Mouse (Mus musculus) hindbrain, postnatal 0 days (tissue): ENCODE results near the gene Cemip. TPM values are rescaled to one million over a fixed set of nuclear protein-coding genes. Genes with fewer than 3 reads are reported as not detected.
A peak's percentile ranks its signal among the peaks of the same experiment; 100 is the strongest.

Source experiments
- ATAC-seq: fragments of 200-750 bp; cut with Nextera tagmentation; 2 replicates; pipeline ENCODE4 v1.8.0; 2017; ENCODE audit warnings: mild to moderate bottlenecking, moderate TSS enrichment, moderate library complexity
- DNase-seq: peaks from one replicate; pipeline ENCODE4 v3.0.0-alpha.2; 2015; ENCODE audit warnings: low spot score
- H3K27ac ChIP-seq: fragments of 300-500 bp; sonication (generic); 2 replicates; pipeline ENCODE4 v1.5.1; 2014; ENCODE audit warnings: mild to moderate bottlenecking
- H3K27me3 ChIP-seq: fragments of 300-500 bp; sonication (generic); 2 replicates; pipeline ENCODE4 v1.6.1; 2014; ENCODE audit warnings: low read length, mixed read lengths; ENCODE audit not compliant: insufficient read depth
- H3K36me3 ChIP-seq: fragments of 300-500 bp; sonication (generic); 2 replicates; pipeline ENCODE4 v1.6.1; 2014; ENCODE audit warnings: low read length, mixed read lengths; ENCODE audit not compliant: insufficient read depth
- H3K4me1 ChIP-seq: fragments of 300-500 bp; sonication (generic); 2 replicates; pipeline ENCODE4 v1.6.1; 2014; ENCODE audit warnings: antibody characterized with exemption, low read length, mixed read lengths; ENCODE audit not compliant: insufficient read depth
- H3K4me2 ChIP-seq: fragments of 300-500 bp; sonication (generic); 2 replicates; pipeline ENCODE4 v1.6.1; 2014; ENCODE audit warnings: low read depth, mild to moderate bottlenecking, low read length, moderate library complexity, mixed read lengths
- H3K4me3 ChIP-seq: fragments of 300-500 bp; sonication (generic); 2 replicates; pipeline ENCODE4 v1.5.1; 2014; ENCODE audit warnings: low read length
- H3K9ac ChIP-seq: fragments of 300-500 bp; sonication (generic); replicated peaks from 2 replicates; pipeline ENCODE4 v1.6.1; 2014; ENCODE audit warnings: mild to moderate bottlenecking, low read length, moderate library complexity, mixed read lengths
- H3K9me3 ChIP-seq: fragments of 300-500 bp; sonication (generic); 2 replicates; pipeline ENCODE4 v1.6.1; 2016; ENCODE audit warnings: low read length, mixed read lengths
- CTCF ChIP-seq: IDR thresholded peaks from 2 replicates; pipeline ENCODE4 v1.5.1; 2016; ENCODE audit warnings: antibody characterized with exemption, control low read depth, low read depth
- WGBS: fragments of 180-500 bp; shearing (Covaris S2); extraction: QIAGEN DNeasy Blood & Tissue Kit; methylation state at CpG from one replicate; pipeline ENCODE4 v1.1.7; 2014; 5-methylcytosine and 5-hydroxymethylcytosine counted together
- polyA plus RNA-seq: library from polyadenylated mRNA; unstranded; fragments of >200 nt; fragmentation: Nextera tagmentation; extraction: Ambion mirVana; gene quantifications from 2 replicates; pipeline ENCODE4 v1.2.1, GENCODE M21; 2015
- total RNA-seq: library from RNA; depleted of rRNA; stranded (reverse); fragments of >200 nt; gene quantifications from 2 replicates; pipeline ENCODE4 v1.2.3, GENCODE M21; 2014

The Cemip gene
- total and polyA plus RNA-seq, 2 experiments from 2014 or later, result 1.0 to 10.3 TPM

DNA sequence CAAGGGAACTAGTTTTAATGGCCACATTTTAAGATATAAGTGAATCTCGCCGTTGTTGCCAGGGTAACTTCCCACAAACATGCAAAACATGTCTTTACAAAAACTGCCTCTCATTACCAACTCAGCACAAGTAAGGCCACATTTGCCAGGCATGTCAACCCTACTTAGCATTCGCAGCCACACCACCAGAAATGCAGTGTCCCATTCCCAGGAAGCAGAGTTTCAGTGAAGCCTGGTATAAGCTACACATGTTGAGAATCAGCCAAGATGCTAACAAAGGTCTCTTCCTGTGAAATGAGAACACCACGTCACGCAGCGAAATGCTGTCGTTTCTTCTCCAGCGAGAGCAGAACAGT lies 26.7 kb upstream of the Cemip start:
- Histone ChIP-seq H3K9ac (0 out of 2 replicates have a peak overlapping the region, but pooled peaks have one; percentile 3), H3K27ac (peak overlapping the region; percentile 58), H3K4me1 (no peaks in the 10 kb centered on the region), H3K27me3 (no peaks in the 10 kb centered on the region), H3K4me3 (no peak overlapping the region), H3K36me3 (peaks cover 3% of the 10 kb centered on the region; the same call in 1 of the 2 replicates), H3K9me3 (no peaks in the 10 kb centered on the region), H3K4me2 (no peak overlapping the region)
- no peak for TF ChIP-seq CTCF
- ATAC-seq, result 0 out of 2 replicates have a peak, but pooled peaks have one; percentile 62
- DNase-seq, result peak; percentile 65
- WGBS, result 30% methylated on average over 8 of the region's 8 CpGs

- DNase-seq (peak; percentile 36), ATAC-seq (peak; percentile 39; the same call in 1 of the 2 replicates)
Measured at GRCm38 (mm10) chr7:84112351-84113034, 26.2 kb upstream of the Cemip start.

GRCm38 (mm10) chr7:84111716-84112350 lies 25.5 kb upstream of the Cemip start:
- Histone ChIP-seq H3K4me3 (no peak overlapping the region), H3K9ac (no peak overlapping the region), H3K36me3 (peaks cover 3% of the 10 kb centered on the region; the same call in 1 of the 2 replicates), H3K27me3 (no peaks in the 10 kb centered on the region), H3K9me3 (no peaks in the 10 kb centered on the region), H3K4me1 (no peaks in the 10 kb centered on the region), H3K27ac (no peak overlapping the region), H3K4me2 (no peak overlapping the region)
- no peak for DNase-seq
- no peak for TF ChIP-seq CTCF
- ATAC-seq, result no peak
- 48% methylated on average over 10 of the region's 10 CpGs for WGBS

More at GRCm38 (mm10) chr7:84112351-84113034, 26.2 kb upstream of the Cemip start:
- Histone ChIP-seq H3K4me3 (no peak overlapping the region), H3K27ac (peak overlapping the region; percentile 58), H3K4me2 (no peak overlapping the region), H3K27me3 (no peaks in the 10 kb centered on the region), H3K4me1 (no peaks in the 10 kb centered on the region), H3K36me3 (peaks cover 3% of the 10 kb centered on the region; the same call in 1 of the 2 replicates), H3K9me3 (no peaks in the 10 kb centered on the region), H3K9ac (0 out of 2 replicates have a peak overlapping the region, but pooled peaks have one; percentile 3)
- TF ChIP-seq CTCF, result no peak
- 43% methylated on average over 6 of the region's 6 CpGs for WGBS

- no peak overlapping the region for H3K4me3 ChIP-seq
- peaks cover 3% of the 10 kb centered on the region; the same call in 1 of the 2 replicates for H3K36me3 ChIP-seq
- no peak for ATAC-seq
- no peaks in the 10 kb centered on the region for H3K27me3 ChIP-seq
- no peaks in the 10 kb centered on the region for H3K9me3 ChIP-seq
- no peak overlapping the region for H3K27ac ChIP-seq
- no peaks in the 10 kb centered on the region for H3K4me1 ChIP-seq
- TF ChIP-seq CTCF, result no peak
- no peak overlapping the region for H3K9ac ChIP-seq
- DNase-seq, result no peak
- WGBS, result 95% methylated on average over 1 of the region's 1 CpGs
- no peak overlapping the region for H3K4me2 ChIP-seq
Measured at GRCm38 (mm10) chr7:84106942-84107341, 20.6 kb upstream of the Cemip start.

DNA sequence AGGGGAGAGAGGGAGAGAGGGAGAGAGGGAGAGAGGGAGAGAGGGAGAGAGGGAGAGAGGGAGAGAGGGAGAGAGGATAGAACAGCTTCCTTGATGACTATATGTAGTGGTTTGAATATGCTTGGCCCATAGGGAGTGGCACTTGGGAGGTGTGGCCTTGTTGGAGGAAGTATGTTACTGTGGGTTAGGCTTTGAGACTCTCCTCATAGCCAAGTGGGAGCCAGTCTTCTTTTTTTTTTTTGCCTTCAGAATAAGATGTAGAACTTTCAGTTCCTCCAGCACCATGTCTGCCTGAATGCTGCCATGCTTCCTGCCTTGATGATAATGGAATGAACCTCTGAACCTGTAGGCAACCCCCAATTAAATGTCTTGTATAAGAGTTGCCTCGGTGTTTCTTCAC lies 16.3 kb upstream of the Cemip start:
- no peak for DNase-seq
- no peak for ATAC-seq
- WGBS, result 98% methylated on average over 1 of the region's 1 CpGs
- H3K36me3 ChIP-seq, result no peaks in the 10 kb centered on the region
- H3K9ac ChIP-seq, result no peak overlapping the region
- H3K27me3 ChIP-seq, result no peaks in the 10 kb centered on the region
- no peaks in the 10 kb centered on the region for H3K4me1 ChIP-seq
- no peak overlapping the region for H3K4me3 ChIP-seq
- H3K27ac ChIP-seq, result no peak overlapping the region
- TF ChIP-seq CTCF, result no peak
- no peaks in the 10 kb centered on the region for H3K9me3 ChIP-seq
- no peak overlapping the region for H3K4me2 ChIP-seq

DNA sequence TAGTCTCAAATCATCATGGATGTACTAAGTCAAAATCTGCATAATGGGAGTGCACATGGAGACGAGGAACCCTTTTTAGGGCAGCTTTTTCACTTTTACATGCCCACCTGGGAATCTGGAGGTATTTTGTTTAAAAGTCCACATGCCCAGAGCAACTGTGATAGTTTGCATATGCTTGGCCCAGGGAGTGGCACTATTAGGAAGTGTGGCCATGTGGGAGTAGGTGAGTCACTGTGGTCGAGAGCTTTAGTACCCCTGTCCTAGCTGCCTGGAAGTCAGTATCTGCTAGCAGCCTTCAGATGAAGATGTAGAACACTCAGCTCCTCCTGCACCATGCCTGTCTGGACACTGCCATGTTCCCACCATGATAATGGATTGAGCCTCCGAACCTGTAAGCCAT lies 14.4 kb upstream of the Cemip start:
- DNase-seq (no peak), ATAC-seq (no peak)
- Histone ChIP-seq H3K4me2 (no peak overlapping the region), H3K27me3 (no peaks in the 10 kb centered on the region), H3K4me1 (no peaks in the 10 kb centered on the region), H3K9ac (no peak overlapping the region), H3K36me3 (no peaks in the 10 kb centered on the region), H3K4me3 (no peak overlapping the region), H3K27ac (no peak overlapping the region), H3K9me3 (no peaks in the 10 kb centered on the region)
- 89% methylated on average over 3 of the region's 3 CpGs for WGBS
- no peak for TF ChIP-seq CTCF

GRCm38 (mm10) chr7:84098098-84098497 lies 11.8 kb upstream of the Cemip start:
- Histone ChIP-seq H3K4me3 (no peak overlapping the region), H3K9ac (no peak overlapping the region), H3K27ac (no peak overlapping the region), H3K27me3 (no peaks in the 10 kb centered on the region), H3K9me3 (no peaks in the 10 kb centered on the region), H3K4me2 (no peak overlapping the region), H3K4me1 (no peaks in the 10 kb centered on the region), H3K36me3 (no peaks in the 10 kb centered on the region)
- no peak for DNase-seq
- no peak for TF ChIP-seq CTCF
- ATAC-seq, result no peak
- 86% methylated on average over 1 of the region's 1 CpGs for WGBS
